Mouse (Mus musculus): ENCODE measurements around the gene Mkrn2os.

GRCm38 (mm10) chr6:115619818-115620217 is 27.4 kb upstream of the Mkrn2os start:
- TF ChIP-seq CTCF (IDR thresholded peaks at IDR 0.05; ENCODE audit: low read depth) (no peak), EP300 (IDR thresholded peaks at IDR 0.05; ENCODE audit: low read depth) (no peak)
